Mouse (Mus musculus) intestine, postnatal 0 days (tissue): ENCODE results near the gene Nbl1. TPM values are rescaled to one million over a fixed set of nuclear protein-coding genes. Genes with fewer than 3 reads are reported as not detected.

Source experiments
- ATAC-seq: fragments of 200-750 bp; cut with Nextera tagmentation; 2 replicates; pipeline ENCODE4 v1.8.0; 2017; ENCODE audit warnings: mild to moderate bottlenecking, moderate TSS enrichment, moderate library complexity
- H3K27ac ChIP-seq: fragments of 300-500 bp; sonication (generic); 2 replicates; pipeline ENCODE4 v1.5.1; 2014; ENCODE audit warnings: mild to moderate bottlenecking, low read depth, low read length, moderate library complexity
- H3K27me3 ChIP-seq: fragments of 300-500 bp; sonication (generic); replicated peaks from 2 replicates; pipeline ENCODE4 v1.6.1; 2014; ENCODE audit warnings: low read length, mixed read lengths; ENCODE audit not compliant: control insufficient read depth, insufficient read depth
- H3K36me3 ChIP-seq: fragments of 300-500 bp; sonication (generic); 2 replicates; pipeline ENCODE4 v1.6.1; 2014; ENCODE audit warnings: mild to moderate bottlenecking, moderate library complexity; ENCODE audit not compliant: control insufficient read depth, insufficient read depth
- H3K4me1 ChIP-seq: fragments of 300-500 bp; sonication (generic); replicated peaks from 2 replicates; pipeline ENCODE4 v1.6.1; 2014; ENCODE audit warnings: antibody characterized with exemption, low read length, mixed read lengths; ENCODE audit not compliant: control insufficient read depth, insufficient read depth
- H3K4me2 ChIP-seq: fragments of 300-500 bp; sonication (generic); replicated peaks from 2 replicates; pipeline ENCODE4 v1.6.1; 2014; ENCODE audit warnings: low read depth, mild to moderate bottlenecking, moderate library complexity
- H3K4me3 ChIP-seq: fragments of 300-500 bp; sonication (generic); 2 replicates; pipeline ENCODE4 v1.5.1; 2014; ENCODE audit warnings: low read depth, low read length
- H3K9ac ChIP-seq: fragments of 300-500 bp; sonication (generic); 2 replicates; pipeline ENCODE4 v1.6.1; 2014; ENCODE audit warnings: mild to moderate bottlenecking, low read depth, low read length
- H3K9me3 ChIP-seq: fragments of 300-500 bp; sonication (generic); 2 replicates; pipeline ENCODE4 v1.6.1; 2016; ENCODE audit warnings: mixed run types; ENCODE audit not compliant: control insufficient read depth
- CTCF ChIP-seq: sonication (generic); IDR thresholded peaks from 2 replicates; pipeline ENCODE4 v1.5.1; 2016; ENCODE audit warnings: low read depth, mild to moderate bottlenecking, control low read depth, antibody characterized with exemption, moderate library complexity
- WGBS: fragments of 180-500 bp; shearing (Covaris S2); extraction: QIAGEN DNeasy Blood & Tissue Kit; methylation state at CpG from one replicate; pipeline ENCODE4 v1.1.7; 2014; 5-methylcytosine and 5-hydroxymethylcytosine counted together
- polyA plus RNA-seq: library from polyadenylated mRNA; unstranded; fragments of >200 nt; fragmentation: Nextera tagmentation; extraction: Ambion mirVana; gene quantifications from 2 replicates; pipeline ENCODE4 v1.2.1, GENCODE M21; 2015

Nbl1 gene
- polyA plus RNA-seq, 1 experiment from 2014 or later, result 39.9 TPM

DNA sequence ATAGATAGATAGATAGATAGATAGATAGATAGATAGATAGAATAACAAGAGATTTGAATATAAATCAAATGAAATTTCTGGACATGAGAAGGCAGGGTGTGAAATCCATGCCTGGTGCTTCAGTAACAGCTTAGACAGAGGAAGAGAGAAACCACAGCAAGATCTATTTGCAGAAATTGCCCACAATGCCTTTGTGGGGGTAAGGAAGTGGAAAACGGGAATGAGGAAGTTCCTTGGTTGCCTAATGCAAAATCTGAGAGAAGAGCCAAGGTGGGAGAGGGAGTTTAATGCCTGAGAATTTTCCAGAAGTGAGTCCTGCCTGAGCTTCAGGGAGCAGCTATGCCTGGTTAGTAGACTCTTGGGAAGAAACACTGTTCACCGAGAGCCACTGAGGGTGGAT is 49.2 kb downstream of the Nbl1 start:
- Histone ChIP-seq H3K27ac (no peak overlapping the region), H3K27me3 (no peaks in the 10 kb centered on the region), H3K4me3 (no peak overlapping the region), H3K4me2 (no peak overlapping the region), H3K9ac (no peak overlapping the region), H3K4me1 (no peaks in the 10 kb centered on the region), H3K9me3 (no peaks in the 10 kb centered on the region), H3K36me3 (peaks cover 5% of the 10 kb centered on the region; the same call in 1 of the 2 replicates)
- 88% methylated on average over 2 of the region's 2 CpGs for WGBS
- ATAC-seq, result no peak
- TF ChIP-seq CTCF, result no peak

DNA sequence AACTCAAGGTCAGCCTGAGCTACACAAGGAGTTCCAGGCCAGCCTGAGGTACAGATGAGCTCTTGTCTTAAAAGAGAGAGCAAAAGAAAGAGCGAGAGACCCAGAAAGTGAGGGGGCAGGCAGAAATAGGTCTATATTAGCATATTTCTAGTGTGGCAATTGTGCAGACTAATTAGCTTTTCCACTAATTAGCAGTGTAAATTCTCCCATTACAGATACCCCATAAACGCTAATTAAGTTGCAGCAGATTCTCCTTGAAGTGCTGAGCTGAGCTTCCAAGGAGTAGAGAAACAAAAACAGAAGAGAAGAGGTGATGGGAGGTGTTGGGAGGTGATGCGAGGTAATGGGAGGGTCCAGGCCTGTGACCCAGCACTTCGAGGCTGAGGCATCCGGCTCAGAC is 50.2 kb downstream of the Nbl1 start:
- Histone ChIP-seq H3K4me2 (no peak overlapping the region), H3K9me3 (no peaks in the 10 kb centered on the region), H3K36me3 (peaks cover 10% of the 10 kb centered on the region; the same call in 1 of the 2 replicates), H3K4me3 (no peak overlapping the region), H3K4me1 (no peaks in the 10 kb centered on the region), H3K27ac (no peak overlapping the region), H3K9ac (no peak overlapping the region), H3K27me3 (no peaks in the 10 kb centered on the region)
- no peak for TF ChIP-seq CTCF
- WGBS, result 79% methylated on average over 5 of the region's 5 CpGs
- ATAC-seq, result no peak

DNA sequence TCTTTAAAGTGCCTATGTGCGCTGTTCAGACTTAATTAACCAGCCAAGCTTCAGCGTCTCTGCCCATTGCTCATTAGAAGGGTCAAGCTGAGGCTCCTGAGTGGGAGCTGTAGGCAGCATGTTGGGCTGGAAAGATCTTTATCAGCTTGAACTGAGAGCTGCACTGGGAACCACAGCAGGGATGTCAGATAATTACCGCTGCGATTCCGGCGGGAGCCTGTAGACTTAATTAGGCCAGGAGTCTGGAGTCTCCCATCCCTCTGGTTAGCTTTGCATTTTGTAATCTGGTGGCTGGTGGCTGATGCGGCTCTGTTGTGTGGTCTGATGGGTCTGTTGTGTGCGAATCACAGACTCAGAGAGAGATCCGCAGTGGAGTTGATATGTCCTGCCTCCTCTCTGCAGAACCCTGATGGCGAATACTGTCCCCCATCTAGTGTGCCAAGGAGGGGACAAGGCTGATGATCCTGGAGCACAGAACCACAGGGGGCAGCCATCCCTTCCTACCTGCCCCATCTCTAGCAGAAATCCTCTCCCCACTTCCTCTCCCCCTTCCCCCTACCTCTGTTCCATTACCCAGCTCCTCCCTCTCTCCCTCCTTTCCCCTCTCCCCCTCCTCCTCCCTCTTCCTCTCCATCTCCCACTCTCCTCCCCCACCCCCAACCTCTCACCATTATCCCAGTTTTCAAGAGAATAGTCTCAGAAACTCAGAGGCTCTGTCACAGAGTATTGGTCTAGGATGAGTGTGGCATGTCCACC is 52.5 kb downstream of the Nbl1 start:
- no peak overlapping the region for H3K4me3 ChIP-seq
- no peaks in the 10 kb centered on the region for H3K9me3 ChIP-seq
- no peak for TF ChIP-seq CTCF
- no peak overlapping the region for H3K4me2 ChIP-seq
- H3K4me1 ChIP-seq, result no peaks in the 10 kb centered on the region
- H3K27ac ChIP-seq, result no peak overlapping the region
- ATAC-seq, result no peak
- no peak overlapping the region for H3K9ac ChIP-seq
- H3K36me3 ChIP-seq, result peaks cover 28% of the 10 kb centered on the region
- no peaks in the 10 kb centered on the region for H3K27me3 ChIP-seq
- WGBS, result 35% methylated on average over 10 of the region's 10 CpGs

DNA sequence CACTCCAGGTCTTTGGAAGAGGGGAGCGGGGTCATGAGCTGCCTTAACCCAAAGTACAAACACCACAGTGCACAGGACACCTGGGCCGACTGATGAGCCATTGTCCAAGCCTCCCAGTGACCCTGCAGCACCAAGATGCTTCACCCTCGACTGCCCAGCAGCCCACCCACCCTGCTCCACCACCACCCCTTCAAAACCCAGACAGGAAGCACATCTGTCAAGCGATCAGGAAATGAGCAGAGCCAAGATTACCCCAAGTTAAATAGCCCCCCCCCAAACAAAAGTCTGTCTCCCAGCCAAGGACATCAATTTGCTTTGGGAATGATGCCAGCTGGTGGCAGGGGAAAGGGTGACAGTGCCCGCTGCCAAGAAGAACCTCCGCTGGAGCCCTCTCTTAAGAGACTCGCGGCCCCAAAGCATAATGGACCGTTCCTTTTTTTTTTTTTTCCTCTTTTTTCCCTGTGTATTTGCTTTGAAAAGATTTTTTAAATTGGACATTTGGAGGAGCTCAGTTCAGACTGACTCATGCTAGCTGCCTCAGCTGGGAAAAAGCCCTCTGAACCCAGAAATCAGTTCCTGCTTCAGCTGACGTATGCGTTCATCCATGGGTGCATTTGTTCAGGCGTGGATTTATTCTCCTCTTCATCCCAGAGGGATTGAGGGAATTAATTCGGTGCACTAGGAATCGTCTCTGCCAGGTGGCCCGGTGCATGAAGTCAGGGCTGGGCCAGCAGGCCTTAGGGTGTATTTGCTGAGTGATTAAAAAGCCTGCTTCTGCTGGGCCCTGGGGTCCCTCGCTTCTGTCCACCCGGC is 54.8 kb downstream of the Nbl1 start:
- no peak overlapping the region for H3K9ac ChIP-seq
- no peak overlapping the region for H3K4me2 ChIP-seq
- no peaks in the 10 kb centered on the region for H3K9me3 ChIP-seq
- no peak overlapping the region for H3K27ac ChIP-seq
- peaks cover 28% of the 10 kb centered on the region for H3K36me3 ChIP-seq
- no peak for TF ChIP-seq CTCF
- no peaks in the 10 kb centered on the region for H3K27me3 ChIP-seq
- no peak for ATAC-seq
- H3K4me1 ChIP-seq, result no peaks in the 10 kb centered on the region
- WGBS, result 63% methylated on average over 17 of the region's 17 CpGs
- no peak overlapping the region for H3K4me3 ChIP-seq

DNA sequence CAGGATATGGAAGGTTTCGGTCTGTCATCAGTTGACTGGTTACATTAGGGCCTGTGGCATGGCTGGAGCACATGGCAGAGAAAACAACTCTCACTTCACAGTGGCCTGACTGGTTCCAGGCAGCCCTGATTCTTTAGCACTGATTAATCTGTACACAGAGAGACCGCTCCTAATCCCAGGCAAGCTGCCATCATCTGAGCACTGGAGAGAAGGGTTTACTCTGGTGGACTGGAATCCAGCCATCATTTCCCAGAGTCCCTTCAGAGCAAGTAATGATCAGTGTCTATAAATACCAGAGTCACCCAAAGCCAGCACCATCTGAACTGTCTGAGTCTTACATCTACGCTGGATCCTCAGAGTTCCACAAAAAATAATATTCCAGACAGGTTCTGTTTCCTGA is 57.0 kb downstream of the Nbl1 start:
- H3K4me1 ChIP-seq, result no peaks in the 10 kb centered on the region
- peaks cover 34% of the 10 kb centered on the region for H3K36me3 ChIP-seq
- ATAC-seq, result no peak
- H3K27me3 ChIP-seq, result no peaks in the 10 kb centered on the region
- 84% methylated on average over 3 of the region's 3 CpGs for WGBS
- no peak overlapping the region for H3K4me2 ChIP-seq
- no peaks in the 10 kb centered on the region for H3K9me3 ChIP-seq
- H3K9ac ChIP-seq, result no peak overlapping the region
- no peak overlapping the region for H3K27ac ChIP-seq
- TF ChIP-seq CTCF, result no peak
- no peak overlapping the region for H3K4me3 ChIP-seq

DNA sequence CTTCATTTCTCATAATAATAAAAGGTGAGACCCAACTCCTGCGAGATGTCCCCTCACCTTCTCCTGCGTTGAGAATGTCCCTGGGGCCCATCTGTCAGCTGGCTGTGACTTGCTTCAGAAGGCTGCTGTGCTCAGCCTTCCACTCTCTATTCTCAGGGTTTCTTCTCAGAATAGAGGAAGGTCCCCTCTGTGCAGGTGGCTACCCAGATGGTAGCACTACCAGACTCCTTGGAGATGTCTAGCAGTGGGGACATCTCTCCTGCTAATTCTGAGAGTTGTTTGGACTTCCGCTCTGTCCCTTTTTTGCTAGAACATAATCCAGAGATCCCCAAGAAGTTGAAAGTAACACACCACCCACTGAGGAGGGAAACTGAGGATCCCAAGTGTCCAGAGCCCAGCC is 57.9 kb downstream of the Nbl1 start:
- Histone ChIP-seq H3K27me3 (no peaks in the 10 kb centered on the region), H3K27ac (no peak overlapping the region), H3K4me2 (no peak overlapping the region), H3K36me3 (peaks cover 34% of the 10 kb centered on the region), H3K9ac (no peak overlapping the region), H3K4me1 (no peaks in the 10 kb centered on the region), H3K9me3 (no peaks in the 10 kb centered on the region), H3K4me3 (no peak overlapping the region)
- no peak for ATAC-seq
- WGBS, result 93% methylated on average over 3 of the region's 3 CpGs
- no peak for TF ChIP-seq CTCF
